Mouse (Mus musculus) adrenal gland, adult 8-10 months (tissue): ENCODE data around the gene Rptor. TPM values are rescaled to one million over a fixed set of nuclear protein-coding genes. Genes with fewer than 3 reads are reported as not detected.
A peak's percentile ranks its signal among the peaks of the same experiment; 100 is the strongest.

ENCODE experiments used
- DNase-seq: peaks from one replicate; pipeline ENCODE4 v3.0.0; 2022
- total RNA-seq, 4 experiments: library from RNA; stranded (reverse); gene quantifications; 2 replicates each; pipeline ENCODE4 v1.2.4; 2022

Rptor gene
- total RNA-seq = 10 to 100 TPM; 57.6 to 74.5 (median 59.9) TPM

DNA sequence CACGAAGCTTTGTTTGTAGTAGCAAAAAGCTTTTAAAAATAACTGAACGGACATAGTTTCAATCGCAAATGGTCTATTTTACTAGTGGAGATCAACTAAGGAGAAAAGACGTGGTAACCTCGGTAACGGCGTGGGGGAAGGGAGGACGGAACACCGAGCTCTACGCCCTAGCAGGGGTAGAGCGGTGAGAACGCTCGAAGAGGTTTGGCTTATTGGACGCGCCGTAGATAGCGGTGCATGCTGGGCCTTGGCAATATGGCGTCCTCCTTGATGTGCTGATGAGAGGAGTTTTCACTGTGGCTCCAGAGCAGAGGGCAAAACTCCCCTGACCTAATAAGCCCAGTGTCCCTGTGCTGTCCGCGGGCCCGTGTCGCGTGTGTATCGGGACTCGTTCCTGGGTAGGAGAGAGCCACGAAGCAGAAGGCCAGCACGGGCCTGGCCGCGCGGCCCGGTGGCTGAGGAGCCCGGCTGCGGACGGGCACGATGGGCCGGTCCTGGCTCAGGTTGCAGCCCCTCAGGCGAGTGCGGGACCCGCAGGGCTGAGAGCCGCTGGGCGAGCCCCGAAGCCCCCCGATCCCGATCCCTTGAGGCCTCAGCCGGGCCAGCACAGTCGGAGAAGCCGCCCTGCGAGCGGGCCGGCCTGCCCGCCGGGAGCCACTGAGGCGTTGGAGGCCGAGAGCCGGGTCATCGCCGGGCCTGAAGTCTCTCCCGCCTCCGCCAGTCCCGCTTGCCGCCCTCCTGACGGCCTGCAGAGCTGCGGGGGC, at the start of gene Rptor:
TSS of gene Rptor (plus strand) at position 143 of the 764 bp plus-strand sequence.
- DNase-seq = peak; percentile 96

DNA sequence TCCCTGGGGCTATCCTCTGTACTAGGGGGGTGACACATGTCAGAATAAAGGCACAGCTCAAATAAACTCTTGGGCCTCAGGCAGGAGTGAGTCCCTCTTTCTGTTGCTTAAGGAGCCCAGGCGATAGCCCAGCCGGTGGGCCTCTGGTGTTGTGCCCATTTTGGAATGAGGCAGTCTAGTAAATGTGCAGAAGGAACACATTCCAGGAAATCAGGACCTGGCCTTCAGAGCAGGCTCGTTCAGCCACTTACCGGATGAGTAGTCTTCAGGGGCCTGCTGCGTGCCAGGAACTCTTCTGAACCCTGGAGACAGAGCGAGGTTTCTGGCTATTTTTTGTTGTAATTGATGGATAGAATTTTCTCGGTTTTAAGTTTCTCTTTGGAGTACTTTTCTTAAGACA, 48.0 kb upstream of the Rptor start:
- DNase-seq = no peak

DNA sequence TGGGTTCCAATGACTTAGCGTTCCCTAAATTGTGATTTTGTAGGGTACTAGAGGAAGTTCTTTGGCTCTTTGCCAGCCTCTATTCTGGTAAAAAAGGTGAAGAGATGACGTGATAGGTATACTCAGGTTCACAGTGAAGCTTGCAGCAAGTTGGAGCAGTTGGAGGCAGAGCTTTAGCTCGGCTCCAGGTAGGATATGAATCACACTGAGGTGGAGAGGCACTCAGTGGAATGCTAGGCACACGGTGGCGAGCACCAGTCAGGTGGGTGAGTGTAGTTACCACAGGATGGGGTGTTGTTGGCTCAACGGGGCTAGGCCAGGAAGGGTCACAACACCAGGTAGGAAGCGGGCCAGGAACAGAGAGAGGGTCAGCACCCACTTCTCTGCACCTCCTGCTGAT, 47.5 kb upstream of the Rptor start:
- DNase-seq = no peak

DNA sequence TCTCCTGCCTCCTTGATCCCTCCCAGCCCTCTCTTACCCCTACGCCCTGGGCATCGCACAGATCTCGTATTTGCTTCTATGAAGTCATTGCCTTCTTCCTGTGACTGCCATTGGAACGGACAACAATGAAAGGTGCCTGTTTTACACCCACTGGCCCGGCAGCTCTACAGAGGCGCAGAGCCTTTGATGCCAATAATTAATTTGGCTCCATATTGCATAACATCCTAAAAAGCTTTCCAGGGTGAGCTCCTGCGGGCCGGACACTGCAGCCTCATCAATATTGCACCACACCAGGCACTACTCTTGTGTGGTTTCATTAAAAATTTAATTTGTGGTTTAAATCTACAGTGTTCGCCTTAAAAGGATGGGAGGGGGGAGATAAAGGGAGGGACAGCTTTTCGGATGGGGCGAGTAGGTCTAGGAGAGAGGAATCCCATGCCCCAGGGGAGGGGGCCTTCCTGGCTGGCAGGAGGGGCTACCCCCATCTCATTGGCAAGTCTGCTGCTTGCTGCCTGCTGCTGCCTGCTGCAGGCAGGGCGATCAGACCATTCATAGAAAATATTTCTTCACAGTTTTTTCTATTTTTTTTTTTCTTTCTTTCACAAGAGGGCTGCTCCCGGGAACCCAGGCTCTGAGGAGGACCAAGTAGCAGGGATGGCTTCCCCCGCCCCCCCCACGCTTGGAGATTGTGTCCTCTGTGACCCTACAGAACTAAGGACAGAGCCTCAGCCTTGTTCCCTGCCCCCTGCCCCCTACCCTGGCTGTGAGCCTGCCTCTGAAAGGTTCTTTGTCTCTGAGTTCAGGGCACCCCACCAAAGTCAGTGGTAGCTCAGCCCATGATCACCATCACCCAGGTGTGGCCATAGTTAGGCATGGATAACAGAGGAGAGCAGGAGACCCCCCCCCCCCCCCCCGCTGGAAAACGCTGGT, 44.5 kb upstream of the Rptor start:
- DNase-seq = no peak

DNA sequence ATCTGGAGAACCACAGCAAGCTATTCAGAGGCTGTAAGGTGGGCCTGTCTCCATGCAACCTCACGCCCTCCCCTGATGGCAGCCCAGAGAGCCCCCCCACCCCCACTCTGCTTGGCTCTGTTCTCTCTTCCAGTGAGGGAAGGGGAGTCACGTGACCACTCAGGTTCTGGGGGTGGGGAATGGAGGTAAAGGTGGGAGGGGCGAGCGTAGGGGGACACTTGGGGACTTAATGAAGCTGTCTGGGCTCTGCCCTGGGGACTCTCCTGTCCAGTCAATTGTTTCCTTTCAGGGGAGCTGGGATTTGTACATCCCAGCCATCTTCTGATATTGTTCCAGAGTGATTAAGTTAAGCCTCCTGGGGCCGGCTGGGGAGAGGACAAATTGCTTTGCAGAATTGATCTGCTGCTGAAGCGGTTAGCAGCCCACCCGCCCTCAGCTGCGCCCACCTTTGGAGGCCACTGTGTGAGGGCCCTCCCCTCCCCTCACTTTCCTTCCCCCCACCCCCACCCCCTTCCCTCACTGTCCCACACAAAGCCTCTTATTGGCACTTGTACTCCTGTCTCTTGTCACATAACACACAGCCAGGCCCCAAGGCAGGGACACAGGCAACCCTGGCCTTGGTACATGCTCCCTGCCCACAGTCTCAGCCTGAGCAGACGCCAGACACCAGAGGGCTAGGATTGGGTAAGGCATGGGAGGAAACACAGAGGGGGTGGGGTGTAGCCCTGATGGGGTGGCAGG, 43.7 kb upstream of the Rptor start:
- DNase-seq = no peak

DNA sequence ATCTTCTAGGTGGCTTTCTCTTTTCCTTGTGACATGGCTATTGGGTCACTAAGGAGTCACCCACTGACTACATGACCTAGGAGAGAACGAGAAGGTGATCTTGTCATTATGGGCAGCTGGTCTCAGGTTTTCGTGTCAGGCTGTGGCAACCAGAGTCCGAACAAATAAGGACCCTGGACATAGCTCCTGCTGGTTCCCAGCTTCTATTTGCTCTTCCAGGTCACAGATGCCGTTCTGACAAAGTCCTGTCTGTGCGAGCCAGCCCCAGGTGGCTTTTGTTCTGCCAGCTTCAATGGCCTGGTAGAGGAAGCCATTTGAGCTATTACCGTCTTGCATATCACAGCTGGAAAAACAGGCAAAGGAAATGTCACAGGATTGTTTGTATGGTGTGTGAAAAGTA, 40.4 kb upstream of the Rptor start:
- no peak for DNase-seq

DNA sequence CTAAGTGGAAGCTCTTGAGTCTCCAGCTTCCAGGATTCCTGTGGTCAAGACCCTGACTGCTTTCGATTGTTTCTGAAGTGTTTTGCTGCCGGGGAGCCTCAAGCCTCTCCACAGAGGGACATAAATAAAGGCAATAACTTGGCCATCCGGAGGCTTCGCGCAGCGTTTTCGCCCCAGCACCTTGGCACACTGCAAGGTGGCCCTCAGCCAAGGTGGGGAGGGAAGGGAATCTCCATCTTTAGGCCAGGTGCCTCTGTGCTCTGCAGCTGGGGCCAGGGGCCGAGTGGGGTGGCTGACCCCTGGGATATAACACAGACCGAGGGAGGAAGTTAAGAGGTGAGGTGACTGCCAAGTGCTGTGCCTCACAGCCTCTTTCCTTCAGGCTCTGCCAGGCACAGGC, 39.5 kb upstream of the Rptor start:
- no peak for DNase-seq

DNA sequence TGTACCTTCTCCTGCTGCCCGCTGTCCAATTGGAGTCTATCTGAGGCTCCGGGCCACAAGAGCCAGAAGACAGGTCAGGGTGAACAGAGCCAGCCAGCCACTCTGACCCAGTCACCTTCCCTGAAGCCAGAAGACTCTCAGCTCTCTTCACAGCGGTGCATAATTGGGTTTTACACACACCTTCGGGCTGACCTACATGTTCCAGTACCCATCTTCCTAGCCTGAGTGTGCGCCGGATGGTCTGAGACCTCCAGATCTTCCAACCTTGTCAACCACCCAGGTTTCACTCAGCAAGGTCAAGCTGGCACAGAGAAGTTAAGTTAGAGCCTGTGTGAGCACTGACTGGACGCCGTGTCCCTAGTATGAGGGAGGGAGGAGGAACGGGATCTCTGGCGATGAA, 38.3 kb upstream of the Rptor start:
- DNase-seq = no peak

DNA sequence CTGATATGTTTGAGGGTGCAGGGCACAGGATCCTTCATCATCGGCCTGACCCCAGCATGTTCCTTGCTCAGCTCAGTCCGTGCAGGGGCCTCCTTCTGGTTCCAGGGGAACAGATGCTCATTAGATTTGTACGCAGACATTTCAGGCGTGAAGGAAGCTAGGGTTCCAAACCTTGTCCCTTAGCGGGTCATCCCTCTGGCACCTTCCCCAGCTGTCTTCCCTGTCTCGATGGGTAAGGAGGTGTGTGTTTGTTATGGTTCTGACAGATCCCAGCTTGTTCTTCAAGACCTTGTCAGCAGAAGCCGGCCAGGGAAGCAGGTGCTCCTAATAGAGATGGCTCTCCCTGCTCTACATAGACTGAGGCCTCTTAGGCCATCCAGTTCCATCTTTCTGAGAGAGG, 37.7 kb upstream of the Rptor start:
- no peak for DNase-seq

DNA sequence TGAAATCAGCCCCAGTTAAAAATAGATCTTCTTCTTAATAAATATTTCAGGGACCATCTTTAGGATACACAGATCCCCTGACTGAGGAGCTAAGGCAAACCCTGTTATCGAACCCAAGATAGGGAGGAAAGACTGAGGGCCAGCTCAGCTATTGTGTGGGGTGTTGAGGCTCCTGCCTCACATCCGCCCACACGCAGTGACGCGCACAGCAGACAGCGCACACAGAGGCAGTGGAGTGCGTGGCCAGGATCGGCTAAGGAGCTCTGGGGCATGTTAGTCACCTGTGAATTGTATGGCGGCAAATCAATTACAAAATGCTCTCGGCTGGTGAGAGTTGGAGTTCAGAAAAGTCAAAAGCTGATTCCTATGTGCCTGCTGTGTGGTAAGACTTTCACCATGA, 37.0 kb upstream of the Rptor start:
- no peak for DNase-seq

DNA sequence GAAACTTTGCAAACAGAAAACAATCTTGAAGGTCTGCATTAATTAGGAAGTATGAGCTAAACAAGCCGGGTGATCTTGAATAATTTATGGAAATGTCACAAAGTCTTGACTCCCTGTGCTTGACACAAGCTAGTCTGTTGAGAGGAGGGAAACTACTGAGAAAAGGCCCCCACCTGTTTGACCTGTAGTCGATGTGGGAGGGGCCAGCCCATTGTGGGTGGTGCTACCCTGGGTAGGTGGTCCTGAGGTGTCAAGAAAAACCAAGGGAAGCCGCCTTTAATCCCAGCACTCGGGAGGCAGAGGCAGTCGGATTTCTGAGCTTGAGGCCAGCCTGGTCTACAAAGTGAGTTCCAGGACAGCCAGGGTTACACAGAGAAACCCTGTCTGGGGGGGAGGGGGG, 36.5 kb upstream of the Rptor start:
- no peak for DNase-seq

DNA sequence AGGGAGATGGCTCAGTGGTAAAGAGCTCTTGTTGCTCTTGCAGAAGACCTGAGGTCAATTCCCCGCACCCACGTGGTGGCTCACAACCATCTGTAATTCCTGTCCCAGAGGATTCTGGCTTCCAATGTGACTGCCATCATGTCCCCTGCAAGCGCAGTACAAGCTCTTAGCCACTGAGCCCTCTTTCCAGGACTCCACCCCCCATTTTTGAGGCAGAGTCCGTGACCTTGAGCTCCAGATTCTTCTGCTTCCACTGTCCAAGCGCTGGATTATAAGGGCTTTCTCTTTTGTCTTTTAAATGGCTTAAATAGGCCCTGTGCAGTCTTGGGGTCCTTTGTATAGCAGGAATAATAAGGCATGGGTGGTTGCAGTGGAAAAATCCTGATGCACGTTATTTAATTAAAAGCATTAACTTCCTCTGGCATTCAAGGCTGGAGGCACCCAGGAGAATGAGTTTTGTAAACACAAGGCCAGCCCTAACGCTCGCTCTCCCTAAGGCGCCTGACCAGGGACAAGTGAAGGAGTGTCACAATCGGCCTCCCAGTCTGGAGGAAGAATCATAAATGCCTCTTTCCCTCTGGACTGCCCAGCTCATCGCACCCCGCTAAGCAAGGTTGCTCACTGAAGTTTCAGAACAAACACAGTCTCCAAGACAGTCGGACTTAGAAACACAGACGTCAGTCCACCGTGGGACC, 30.2 kb upstream of the Rptor start:
- no peak for DNase-seq

DNA sequence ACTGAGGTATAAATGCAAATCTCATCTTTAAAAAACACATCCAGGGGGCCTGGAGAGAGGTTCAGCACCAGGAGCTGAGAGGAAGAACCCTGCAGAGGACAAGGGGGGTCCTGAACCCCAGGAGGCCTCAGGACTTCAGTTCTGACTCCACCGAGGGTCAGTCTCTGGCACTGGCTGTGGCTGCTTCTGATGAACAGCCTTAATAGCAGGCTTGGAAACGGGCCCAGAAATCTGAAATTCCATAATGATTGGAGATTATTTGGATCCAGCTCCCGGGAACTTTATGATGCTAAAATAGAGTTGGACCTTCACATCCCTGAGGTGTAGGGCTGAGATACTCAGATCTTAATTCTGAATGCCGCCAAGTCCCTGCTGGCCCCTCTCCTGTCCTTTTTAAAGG, 25.9 kb upstream of the Rptor start:
- DNase-seq = no peak

DNA sequence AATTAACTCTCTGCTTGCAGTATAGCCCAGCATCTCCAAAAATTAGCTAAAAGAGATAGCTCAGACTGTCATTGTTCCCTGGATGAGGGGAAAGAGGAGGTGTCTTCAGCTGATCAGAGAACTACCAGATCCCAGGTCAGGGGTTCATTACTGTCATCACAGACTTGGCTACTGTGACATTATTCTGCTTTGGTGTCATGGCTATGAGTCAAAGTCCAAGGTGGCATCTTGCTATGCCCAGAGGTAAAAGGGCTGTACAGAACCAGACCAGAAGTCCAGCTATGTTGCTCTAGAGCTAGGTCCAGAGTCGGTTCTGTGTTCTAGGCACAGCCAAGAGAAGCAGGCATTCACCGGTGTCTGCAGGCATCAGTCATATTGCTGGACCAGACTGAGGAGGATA, 25.0 kb upstream of the Rptor start:
- DNase-seq = no peak

DNA sequence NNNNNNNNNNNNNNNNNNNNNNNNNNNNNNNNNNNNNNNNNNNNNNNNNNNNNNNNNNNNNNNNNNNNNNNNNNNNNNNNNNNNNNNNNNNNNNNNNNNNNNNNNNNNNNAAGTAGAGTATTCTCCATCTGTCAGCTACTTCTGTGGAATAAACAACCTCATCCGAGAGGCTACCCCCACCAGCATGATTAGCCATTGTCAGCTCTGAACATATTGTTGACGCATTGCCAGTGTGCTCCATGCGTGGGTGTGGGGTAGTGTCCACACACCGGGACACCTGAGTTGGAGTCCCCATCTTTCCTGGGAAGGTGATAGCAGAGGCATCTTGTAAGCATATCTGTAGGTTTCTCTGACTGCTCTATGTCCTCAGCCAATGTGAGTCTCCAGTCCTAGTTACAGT, 16.2 kb upstream of the Rptor start:
- DNase-seq = no peak

DNA sequence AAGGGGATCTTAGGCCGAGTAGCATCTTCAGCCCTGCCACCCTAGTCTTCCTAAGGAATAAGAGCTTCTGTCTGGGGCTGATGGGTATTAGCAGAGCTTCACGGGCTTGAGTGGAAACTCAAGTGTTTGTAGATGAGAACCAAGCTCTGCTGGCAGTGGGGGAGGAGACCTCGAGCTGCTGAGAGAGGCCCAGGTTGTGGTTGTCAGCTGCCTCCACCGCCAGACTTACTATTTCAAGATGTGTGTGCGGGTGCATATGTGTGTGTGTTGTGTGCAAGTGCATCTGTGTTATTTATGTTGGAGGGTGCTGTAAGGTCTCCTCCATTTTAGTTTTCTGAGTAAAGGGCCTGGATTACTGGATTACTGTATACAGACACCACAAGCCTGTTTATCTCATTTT, 15.6 kb upstream of the Rptor start:
- DNase-seq = no peak

DNA sequence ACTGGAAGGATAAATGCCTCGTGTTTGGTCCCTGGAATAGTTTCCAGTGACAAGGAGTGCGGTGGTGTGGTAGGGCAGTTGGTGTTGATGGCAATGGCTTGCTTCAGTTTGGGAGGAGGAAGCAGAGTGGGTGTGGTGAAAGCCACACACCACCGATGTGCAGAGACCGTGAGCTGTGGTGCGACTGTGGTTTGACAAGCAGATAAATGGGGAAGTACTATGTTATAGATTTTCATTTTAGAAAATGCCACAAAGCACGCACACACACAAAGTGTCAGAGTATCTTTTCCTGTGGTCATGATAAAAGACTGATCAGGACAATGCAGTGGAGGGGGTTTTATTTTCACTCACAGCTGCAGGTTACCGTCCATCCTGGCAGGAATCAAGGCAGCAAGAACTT, 13.5 kb upstream of the Rptor start:
- no peak for DNase-seq

DNA sequence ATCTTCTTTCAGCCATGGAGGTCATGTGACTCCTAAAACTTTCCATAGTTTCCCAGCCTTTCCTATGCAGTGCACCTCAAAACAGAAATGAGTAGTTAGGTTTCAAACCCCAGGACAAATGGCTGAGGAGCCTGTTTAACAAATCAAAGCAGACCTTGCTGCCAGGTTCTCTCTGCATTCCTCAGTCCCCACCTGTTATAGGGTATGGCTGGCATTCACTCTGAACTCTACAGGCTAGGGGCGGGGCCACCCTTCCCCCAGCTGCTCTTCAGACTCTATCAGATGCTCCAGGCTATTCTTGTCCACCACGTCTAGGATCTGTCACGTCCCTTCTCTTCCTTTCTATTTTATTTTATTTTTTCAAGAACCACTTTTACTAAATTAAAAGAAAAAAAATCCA, 8.7 kb upstream of the Rptor start:
- no peak for DNase-seq

DNA sequence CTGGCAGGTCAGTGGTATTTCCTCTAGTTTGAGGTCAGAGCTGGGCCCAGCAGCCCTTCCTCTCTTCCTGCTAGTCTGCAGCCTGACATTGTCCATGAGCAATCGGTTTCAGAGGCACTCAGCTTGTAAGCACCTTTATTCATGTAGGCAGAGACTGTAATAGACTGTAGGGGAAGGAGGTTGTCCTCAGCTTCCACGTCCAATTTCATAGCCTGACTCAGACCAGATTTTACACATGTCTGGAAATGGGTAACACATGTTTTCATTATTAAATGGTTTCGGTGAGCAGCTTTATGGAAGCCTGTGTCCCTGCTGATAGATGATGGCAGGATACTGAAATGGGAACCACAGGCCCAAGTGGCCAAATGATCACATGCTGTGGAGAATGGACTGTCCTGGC, 3.8 kb upstream of the Rptor start:
- DNase-seq = no peak

DNA sequence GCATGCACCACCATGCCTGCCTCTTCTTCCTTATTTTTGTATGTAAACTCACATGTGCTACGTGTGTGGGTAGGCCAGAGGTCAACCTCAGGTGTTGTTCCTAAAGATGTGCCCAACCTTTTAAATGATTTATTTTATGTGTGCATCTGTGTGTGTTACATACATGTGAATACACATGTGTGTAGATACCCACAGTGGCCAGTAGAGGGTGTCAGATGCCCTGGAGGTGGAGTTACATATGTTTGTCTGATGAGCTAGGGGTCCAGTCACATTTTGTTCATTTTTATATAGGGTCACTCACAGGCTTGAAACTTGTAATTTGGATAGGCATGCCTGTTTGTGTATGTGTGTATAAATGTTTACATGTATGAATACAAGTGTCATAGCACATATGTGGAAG, 2.4 kb upstream of the Rptor start:
- DNase-seq = no peak

DNA sequence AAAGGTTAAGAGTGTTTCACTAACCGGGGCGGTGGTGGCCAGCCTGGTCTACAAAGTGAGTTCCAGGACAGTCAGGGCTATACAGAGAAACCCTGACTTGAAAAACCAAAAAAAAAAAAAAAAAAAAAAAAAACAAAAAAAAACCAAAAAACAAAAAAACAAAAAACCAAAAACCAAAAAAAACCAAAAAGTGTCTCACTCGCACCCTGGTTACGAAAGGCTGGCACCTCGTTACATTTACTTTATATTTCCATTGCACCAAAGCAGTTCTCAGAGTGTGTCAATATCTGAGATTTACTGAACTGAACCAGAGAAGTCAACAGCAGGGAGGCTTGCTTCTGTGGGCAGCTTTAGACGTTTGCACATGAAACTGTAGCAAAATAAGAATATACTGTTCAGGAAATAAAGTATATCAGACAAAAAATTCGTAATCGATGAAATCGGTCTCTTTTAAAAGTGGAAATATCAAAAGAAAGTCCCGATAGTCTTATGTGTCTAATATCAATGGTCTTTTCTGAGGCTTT, 466 bp upstream of the Rptor start:
- DNase-seq = no peak

DNA sequence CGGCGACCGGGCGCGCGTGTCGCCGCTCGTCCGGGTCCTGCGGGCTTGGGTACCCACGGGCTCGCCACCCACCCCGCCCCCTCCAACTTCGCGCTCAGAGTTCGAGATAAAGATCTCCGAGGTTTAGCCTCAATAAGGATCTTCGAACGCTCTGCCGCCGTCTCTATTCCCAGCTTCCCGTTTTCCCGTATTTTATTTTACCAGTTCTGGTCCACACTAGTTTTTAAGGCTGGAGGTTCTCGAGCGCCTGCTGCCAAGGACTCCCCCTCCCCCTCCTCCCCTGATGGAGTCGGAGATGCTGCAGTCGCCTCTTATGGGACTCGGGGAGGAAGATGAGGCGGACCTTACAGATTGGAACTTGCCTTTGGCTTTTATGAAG, 811 bp downstream of the Rptor start:
- no peak for DNase-seq
